Mouse (Mus musculus): ENCODE measurements around the gene Zfp639. TPM values are rescaled to one million over a fixed set of nuclear protein-coding genes. Genes with fewer than 3 reads are reported as not detected.

Zfp639 gene
- polyA plus RNA-seq, 1 experiment from 2014 or later, result 27.2 TPM

DNA sequence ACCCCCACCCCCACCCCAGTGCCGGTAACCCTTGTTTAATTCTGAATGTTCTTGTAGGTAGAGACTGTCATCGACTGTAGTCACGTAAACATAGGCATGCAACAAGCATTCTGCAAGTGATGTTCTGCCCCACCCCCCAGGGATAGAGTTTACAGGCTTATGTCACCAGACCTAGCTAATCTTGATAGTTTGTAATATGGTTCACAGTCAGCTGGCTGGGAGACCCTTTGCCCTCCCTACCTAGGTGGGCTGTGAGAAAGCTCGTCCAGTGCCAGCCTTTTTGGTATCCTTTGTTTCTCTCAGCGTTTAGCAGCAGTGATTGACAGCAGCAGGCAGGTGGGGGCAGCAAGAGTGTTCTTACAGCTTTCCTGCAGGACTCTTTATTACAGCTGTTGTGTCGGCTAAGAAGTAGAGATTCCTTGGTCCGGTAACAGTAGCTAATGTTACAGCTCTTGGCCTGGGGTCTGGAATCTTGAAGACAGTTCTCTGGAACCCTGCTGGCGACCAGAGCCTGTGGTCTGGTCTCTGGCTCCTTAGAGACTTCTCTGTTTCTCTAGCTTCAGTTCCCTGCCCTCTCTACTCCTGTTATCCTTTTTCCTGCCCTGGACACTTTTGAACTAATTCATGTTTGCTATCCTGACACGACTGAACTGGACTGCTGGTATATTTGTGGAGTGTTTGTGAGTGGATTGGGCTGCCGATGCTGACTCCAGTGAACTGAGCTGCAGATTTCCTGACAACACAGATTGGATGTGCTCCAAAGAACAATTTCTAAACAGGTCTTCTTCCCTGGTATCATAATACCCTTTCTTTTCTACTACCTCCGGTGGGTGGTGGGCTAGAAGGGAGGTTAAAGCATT, 3.5 kb upstream of the Zfp639 start:
- WGBS, result 63% methylated on average over 11 of the region's 11 CpGs
- H3K36me3 ChIP-seq (ENCODE audit: control insufficient read depth, insufficient read depth, low read length), result no peaks in the 10 kb centered on the region

DNA sequence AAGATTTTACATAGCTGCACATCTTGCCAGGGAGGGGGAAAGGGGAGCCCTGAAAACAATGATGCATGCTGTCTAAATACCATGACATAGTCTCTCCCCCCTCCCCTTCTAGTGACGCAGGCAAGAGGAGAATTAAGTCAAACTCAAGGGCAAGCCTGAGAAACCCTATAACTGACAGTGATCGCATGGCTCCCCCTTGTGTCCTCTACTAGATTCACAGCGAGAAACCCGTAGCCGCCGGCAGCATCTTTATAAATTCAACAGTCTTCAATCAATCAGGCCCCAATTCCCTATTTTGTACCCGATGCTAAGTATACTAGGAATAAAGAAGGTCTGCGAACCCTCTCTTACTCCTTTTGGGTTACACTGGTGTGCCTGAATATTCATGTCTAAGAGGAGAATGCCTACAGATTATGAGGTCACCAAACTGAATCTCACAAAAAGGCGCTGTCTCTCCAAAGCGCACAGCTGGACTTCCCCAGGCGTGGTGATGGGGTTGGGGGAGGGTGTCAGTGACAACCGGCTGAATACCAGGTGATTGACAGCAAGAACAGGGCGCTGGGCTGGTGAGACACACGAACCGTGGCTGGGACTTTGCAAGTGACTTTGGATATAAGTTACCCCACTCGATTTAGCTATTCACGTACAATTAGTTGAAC, 1.3 kb upstream of the Zfp639 start:
- Histone ChIP-seq H3K27ac (replicated peaks in 1 of 2; ENCODE audit: control insufficient read depth in 1 of 2, insufficient read depth in 1 of 2, low read depth in 2 of 2, low read length in 2 of 2) (no peak overlapping the region), H3K36me3 (ENCODE audit: control insufficient read depth, insufficient read depth, low read length) (peaks cover 4% of the 10 kb centered on the region; the same call in 1 of the 2 replicates), H3K4me2 (ENCODE audit: low read length) (peak overlapping the region; percentile 78), H3K9ac (ENCODE audit: low read length) (peak overlapping the region; percentile 27; the same call in 1 of the 2 replicates), H3K4me1 (ENCODE audit: control insufficient read depth in 2 of 2, insufficient read depth in 2 of 2, low read length in 2 of 2) (peaks cover 5 to 20% of the 10 kb centered on the region in 2 experiments; a peak in 3 of 4 replicates), H3K27me3 (ENCODE audit: control insufficient read depth, insufficient read depth, low read length) (no peaks in the 10 kb centered on the region), H3K4me3 (ENCODE audit: control insufficient read depth in 1 of 2, insufficient read depth in 1 of 2, low read depth in 1 of 2, low read length in 2 of 2) (peak overlapping the region; percentile 17 to 20), H3K9me3 (ENCODE audit: control insufficient read depth, low read length) (no peaks in the 10 kb centered on the region)
- WGBS, result 3% methylated on average over 17 of the region's 17 CpGs
- ATAC-seq (ENCODE audit: insufficient number of reproducible peaks, insufficient read depth, low FRiP score, low read depth), result no peak

More for the DNA sequence above, 3.5 kb upstream of the Zfp639 start:
- no peak overlapping the region for H3K4me2 ChIP-seq (ENCODE audit: low read length)
- no peak overlapping the region for H3K9ac ChIP-seq (ENCODE audit: low read length)
- H3K4me1 ChIP-seq (ENCODE audit: control insufficient read depth in 2 of 2, insufficient read depth in 2 of 2, low read length in 2 of 2), result peaks cover 0 to 8% of the 10 kb centered on the region in 2 experiments; a peak in 2 of 4 replicates
- no peaks in the 10 kb centered on the region for H3K9me3 ChIP-seq (ENCODE audit: control insufficient read depth, low read length)
- no peak for ATAC-seq (ENCODE audit: insufficient number of reproducible peaks, insufficient read depth, low FRiP score, low read depth)
- no peaks in the 10 kb centered on the region for H3K27me3 ChIP-seq (ENCODE audit: control insufficient read depth, insufficient read depth, low read length)
- H3K4me3 ChIP-seq (ENCODE audit: control insufficient read depth in 1 of 2, insufficient read depth in 1 of 2, low read depth in 1 of 2, low read length in 2 of 2), result no peak overlapping the region
- H3K27ac ChIP-seq (replicated peaks in 1 of 2; ENCODE audit: control insufficient read depth in 1 of 2, insufficient read depth in 1 of 2, low read depth in 2 of 2, low read length in 2 of 2), result no peak overlapping the region

- Histone ChIP-seq H3K9ac (ENCODE audit: low read length) (peak overlapping the region; percentile 96), H3K4me1 (ENCODE audit: control insufficient read depth in 2 of 2, insufficient read depth in 2 of 2, low read length in 2 of 2) (peaks cover 5 to 20% of the 10 kb centered on the region in 2 experiments; a peak in 3 of 4 replicates), H3K9me3 (ENCODE audit: control insufficient read depth, low read length) (no peaks in the 10 kb centered on the region), H3K27me3 (ENCODE audit: control insufficient read depth, insufficient read depth, low read length) (no peaks in the 10 kb centered on the region), H3K36me3 (ENCODE audit: control insufficient read depth, insufficient read depth, low read length) (peaks cover 14% of the 10 kb centered on the region), H3K4me2 (ENCODE audit: low read length) (peak overlapping the region; percentile 78), H3K27ac (replicated peaks in 1 of 2; ENCODE audit: control insufficient read depth in 1 of 2, insufficient read depth in 1 of 2, low read depth in 2 of 2, low read length in 2 of 2) (peak overlapping the region; percentile 77 to 87), H3K4me3 (ENCODE audit: control insufficient read depth in 1 of 2, insufficient read depth in 1 of 2, low read depth in 1 of 2, low read length in 2 of 2) (peak overlapping the region; percentile 89 to 95)
- ATAC-seq (ENCODE audit: insufficient number of reproducible peaks, insufficient read depth, low FRiP score, low read depth), result peak; percentile 94
- under 1% methylated on average over 69 of the region's 69 CpGs for WGBS
Measured at GRCm38 (mm10) chr3:32510375-32511190, 524 bp downstream of the Zfp639 start.

DNA sequence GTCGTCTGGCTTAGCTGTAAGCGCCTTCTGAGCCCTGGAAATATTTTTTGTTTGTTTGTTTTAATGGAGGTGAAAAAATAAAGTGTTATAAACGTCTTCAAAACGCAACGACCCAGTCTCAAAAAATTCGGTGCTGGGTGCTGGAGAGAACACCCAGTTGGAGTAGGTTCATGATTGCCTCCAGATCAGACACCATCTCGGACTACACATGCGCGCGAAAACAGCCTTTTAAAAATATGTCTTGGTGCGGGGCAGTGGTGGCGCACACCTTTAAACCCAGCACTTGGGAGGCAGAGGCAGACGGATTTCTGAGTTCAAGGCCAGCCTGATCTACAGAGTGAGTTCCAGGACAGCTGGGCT, 1.1 kb downstream of the Zfp639 start:
- H3K4me1 ChIP-seq (ENCODE audit: control insufficient read depth in 2 of 2, insufficient read depth in 2 of 2, low read length in 2 of 2), result peaks cover 5 to 20% of the 10 kb centered on the region in 2 experiments; a peak in 3 of 4 replicates
- peak overlapping the region; percentile 78 for H3K4me2 ChIP-seq (ENCODE audit: low read length)
- no peaks in the 10 kb centered on the region for H3K27me3 ChIP-seq (ENCODE audit: control insufficient read depth, insufficient read depth, low read length)
- ATAC-seq (ENCODE audit: insufficient number of reproducible peaks, insufficient read depth, low FRiP score, low read depth), result no peak
- peak overlapping the region; percentile 96 for H3K9ac ChIP-seq (ENCODE audit: low read length)
- peak overlapping the region; percentile 77 to 87 for H3K27ac ChIP-seq (replicated peaks in 1 of 2; ENCODE audit: control insufficient read depth in 1 of 2, insufficient read depth in 1 of 2, low read depth in 2 of 2, low read length in 2 of 2)
- H3K4me3 ChIP-seq (ENCODE audit: control insufficient read depth in 1 of 2, insufficient read depth in 1 of 2, low read depth in 1 of 2, low read length in 2 of 2), result peak overlapping the region; percentile 89 to 95
- peaks cover 20% of the 10 kb centered on the region for H3K36me3 ChIP-seq (ENCODE audit: control insufficient read depth, insufficient read depth, low read length)
- WGBS, result 4% methylated on average over 13 of the region's 13 CpGs
- no peaks in the 10 kb centered on the region for H3K9me3 ChIP-seq (ENCODE audit: control insufficient read depth, low read length)

- H3K9ac ChIP-seq (ENCODE audit: low read length), result no peak overlapping the region
- ATAC-seq (ENCODE audit: insufficient number of reproducible peaks, insufficient read depth, low FRiP score, low read depth), result no peak
- H3K4me1 ChIP-seq (ENCODE audit: control insufficient read depth in 2 of 2, insufficient read depth in 2 of 2, low read length in 2 of 2), result peaks cover 5 to 20% of the 10 kb centered on the region in 2 experiments; a peak in 3 of 4 replicates
- H3K9me3 ChIP-seq (ENCODE audit: control insufficient read depth, low read length), result no peaks in the 10 kb centered on the region
- H3K27ac ChIP-seq (replicated peaks in 1 of 2; ENCODE audit: control insufficient read depth in 1 of 2, insufficient read depth in 1 of 2, low read depth in 2 of 2, low read length in 2 of 2), result no peak overlapping the region
- H3K4me2 ChIP-seq (ENCODE audit: low read length), result no peak overlapping the region
- WGBS, result 83% methylated on average over 7 of the region's 7 CpGs
- H3K4me3 ChIP-seq (ENCODE audit: control insufficient read depth in 1 of 2, insufficient read depth in 1 of 2, low read depth in 1 of 2, low read length in 2 of 2), result no peak overlapping the region
- no peaks in the 10 kb centered on the region for H3K27me3 ChIP-seq (ENCODE audit: control insufficient read depth, insufficient read depth, low read length)
- peaks cover 36% of the 10 kb centered on the region for H3K36me3 ChIP-seq (ENCODE audit: control insufficient read depth, insufficient read depth, low read length)
Measured at GRCm38 (mm10) chr3:32512686-32513284, 2.7 kb downstream of the Zfp639 start.

DNA sequence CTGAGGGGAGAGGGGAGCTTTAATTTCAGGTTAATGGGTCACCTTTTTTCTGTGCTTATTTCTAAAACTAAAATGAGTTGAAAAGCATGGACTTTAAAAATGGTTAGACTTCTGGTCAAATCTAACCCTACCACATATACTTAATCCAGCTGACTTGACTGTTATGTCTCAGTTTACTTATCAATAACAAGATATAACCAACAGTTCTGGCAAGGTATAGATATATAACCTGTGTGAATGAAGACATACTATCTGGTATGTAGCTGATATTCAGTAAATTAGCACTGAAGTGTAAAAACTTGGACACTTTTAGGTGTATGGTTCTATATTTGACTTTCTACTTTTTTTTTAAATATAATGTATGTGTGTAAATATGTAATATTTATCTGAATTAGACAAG, 3.5 kb downstream of the Zfp639 start:
- peaks cover 43% of the 10 kb centered on the region for H3K36me3 ChIP-seq (ENCODE audit: control insufficient read depth, insufficient read depth, low read length)
- H3K4me2 ChIP-seq (ENCODE audit: low read length), result no peak overlapping the region
- H3K4me1 ChIP-seq (ENCODE audit: control insufficient read depth in 2 of 2, insufficient read depth in 2 of 2, low read length in 2 of 2), result peaks cover 5 to 20% of the 10 kb centered on the region in 2 experiments; a peak in 3 of 4 replicates
- no peaks in the 10 kb centered on the region for H3K9me3 ChIP-seq (ENCODE audit: control insufficient read depth, low read length)
- no peak overlapping the region for H3K4me3 ChIP-seq (ENCODE audit: control insufficient read depth in 1 of 2, insufficient read depth in 1 of 2, low read depth in 1 of 2, low read length in 2 of 2)
- ATAC-seq (ENCODE audit: insufficient number of reproducible peaks, insufficient read depth, low FRiP score, low read depth), result no peak
- H3K27me3 ChIP-seq (ENCODE audit: control insufficient read depth, insufficient read depth, low read length), result no peaks in the 10 kb centered on the region
- no peak overlapping the region for H3K9ac ChIP-seq (ENCODE audit: low read length)
- no peak overlapping the region for H3K27ac ChIP-seq (replicated peaks in 1 of 2; ENCODE audit: control insufficient read depth in 1 of 2, insufficient read depth in 1 of 2, low read depth in 2 of 2, low read length in 2 of 2)

- H3K4me1 ChIP-seq (ENCODE audit: control insufficient read depth in 2 of 2, insufficient read depth in 2 of 2, low read length in 2 of 2), result no peaks in the 10 kb centered on the region
- no peak overlapping the region for H3K9ac ChIP-seq (ENCODE audit: low read length)
- H3K36me3 ChIP-seq (ENCODE audit: control insufficient read depth, insufficient read depth, low read length), result peaks cover 25% of the 10 kb centered on the region
- H3K4me3 ChIP-seq (ENCODE audit: control insufficient read depth in 1 of 2, insufficient read depth in 1 of 2, low read depth in 1 of 2, low read length in 2 of 2), result no peak overlapping the region
- ATAC-seq (ENCODE audit: insufficient number of reproducible peaks, insufficient read depth, low FRiP score, low read depth), result no peak
- WGBS, result 85% methylated on average over 4 of the region's 4 CpGs
- peaks cover 2% of the 10 kb centered on the region; the same call in 1 of the 2 replicates for H3K9me3 ChIP-seq (ENCODE audit: control insufficient read depth, low read length)
- no peak overlapping the region for H3K27ac ChIP-seq (replicated peaks in 1 of 2; ENCODE audit: control insufficient read depth in 1 of 2, insufficient read depth in 1 of 2, low read depth in 2 of 2, low read length in 2 of 2)
- no peaks in the 10 kb centered on the region for H3K27me3 ChIP-seq (ENCODE audit: control insufficient read depth, insufficient read depth, low read length)
- no peak overlapping the region for H3K4me2 ChIP-seq (ENCODE audit: low read length)
Measured at GRCm38 (mm10) chr3:32527181-32527580, 17.1 kb downstream of the Zfp639 start.
